Mouse (Mus musculus) CD4-positive, CD25-positive, alpha-beta regulatory T cell, adult 4 months (primary cell): ENCODE measurements around the gene Cenpm. TPM values are rescaled to one million over a fixed set of nuclear protein-coding genes. Genes with fewer than 3 reads are reported as not detected.

Experiments used
- ATAC-seq: one replicate; pipeline ENCODE4 v1.8.0; 2017
- polyA plus RNA-seq, 2 experiments: library from polyadenylated mRNA; unstranded; fragments of 100-300 nt; shearing (Covaris generic); gene quantifications; one replicate each; pipeline ENCODE4 v1.2.1; 2017

The Cenpm gene
- polyA plus RNA-seq, 2 experiments from 2014 or later = 6.7 to 18.5 TPM

- no peak for ATAC-seq
These were observed 1.2 kb downstream of the Cenpm start for GRCm38 (mm10) chr15:82243311-82243710.

DNA sequence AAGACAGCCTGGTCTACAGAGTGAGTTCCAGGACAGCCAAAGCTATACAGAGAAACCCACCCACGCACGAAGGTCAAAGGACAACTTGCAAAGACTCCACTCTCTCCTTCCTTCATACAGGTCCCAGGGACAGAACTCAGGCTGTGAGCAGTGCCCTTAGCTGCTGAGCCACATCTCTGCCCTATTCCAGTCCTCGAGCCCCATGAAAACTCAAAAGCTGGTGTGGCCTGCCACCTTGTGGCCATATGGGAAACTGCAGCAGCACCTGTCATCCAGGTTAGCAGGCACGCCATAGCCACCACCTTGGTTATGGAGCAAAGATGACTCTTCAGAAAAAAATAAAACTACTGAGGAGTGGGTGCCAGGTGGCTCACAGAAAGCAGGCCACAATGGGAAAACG is 8.0 kb downstream of the Cenpm start:
- peak; percentile 87 for ATAC-seq

DNA sequence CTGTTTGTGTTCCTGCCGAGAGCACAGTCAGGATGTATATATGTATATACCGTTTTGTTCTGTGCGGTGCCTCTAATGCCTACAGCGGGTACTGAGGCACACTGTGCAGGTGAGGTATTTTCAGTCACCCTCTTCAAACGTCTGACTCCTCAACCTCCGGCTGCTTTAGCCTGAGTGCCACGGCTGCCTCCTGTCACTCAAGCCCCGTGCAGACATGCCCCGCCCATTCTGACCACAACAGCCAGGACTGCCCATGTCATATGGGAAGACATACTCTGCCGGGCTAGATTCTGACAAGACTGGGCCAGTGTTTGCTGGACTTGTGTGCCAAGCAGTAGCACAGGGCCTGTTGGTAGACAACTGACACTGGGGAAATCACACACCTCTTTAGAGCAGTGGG is 8.9 kb downstream of the Cenpm start:
- no peak for ATAC-seq

DNA sequence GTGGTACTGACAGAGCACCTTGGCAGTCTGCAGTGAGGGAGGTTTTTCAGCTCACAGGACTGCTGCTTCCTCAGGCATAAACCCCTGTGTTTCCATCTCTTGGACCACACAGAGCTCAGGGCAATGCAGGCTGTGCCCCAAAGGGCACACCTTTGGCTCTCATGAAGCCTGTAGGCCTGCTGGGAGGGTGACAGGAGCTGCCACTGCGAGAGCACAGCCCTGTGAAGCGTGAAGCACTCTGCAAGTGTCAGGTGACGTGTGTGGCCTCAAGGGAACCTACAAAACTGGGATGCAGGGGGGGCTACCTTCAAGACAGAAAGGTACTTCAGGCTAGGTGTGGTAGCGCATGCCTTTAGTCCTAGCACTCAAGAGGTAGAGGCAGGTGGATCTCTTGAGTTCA is 11.9 kb downstream of the Cenpm start:
- no peak for ATAC-seq

DNA sequence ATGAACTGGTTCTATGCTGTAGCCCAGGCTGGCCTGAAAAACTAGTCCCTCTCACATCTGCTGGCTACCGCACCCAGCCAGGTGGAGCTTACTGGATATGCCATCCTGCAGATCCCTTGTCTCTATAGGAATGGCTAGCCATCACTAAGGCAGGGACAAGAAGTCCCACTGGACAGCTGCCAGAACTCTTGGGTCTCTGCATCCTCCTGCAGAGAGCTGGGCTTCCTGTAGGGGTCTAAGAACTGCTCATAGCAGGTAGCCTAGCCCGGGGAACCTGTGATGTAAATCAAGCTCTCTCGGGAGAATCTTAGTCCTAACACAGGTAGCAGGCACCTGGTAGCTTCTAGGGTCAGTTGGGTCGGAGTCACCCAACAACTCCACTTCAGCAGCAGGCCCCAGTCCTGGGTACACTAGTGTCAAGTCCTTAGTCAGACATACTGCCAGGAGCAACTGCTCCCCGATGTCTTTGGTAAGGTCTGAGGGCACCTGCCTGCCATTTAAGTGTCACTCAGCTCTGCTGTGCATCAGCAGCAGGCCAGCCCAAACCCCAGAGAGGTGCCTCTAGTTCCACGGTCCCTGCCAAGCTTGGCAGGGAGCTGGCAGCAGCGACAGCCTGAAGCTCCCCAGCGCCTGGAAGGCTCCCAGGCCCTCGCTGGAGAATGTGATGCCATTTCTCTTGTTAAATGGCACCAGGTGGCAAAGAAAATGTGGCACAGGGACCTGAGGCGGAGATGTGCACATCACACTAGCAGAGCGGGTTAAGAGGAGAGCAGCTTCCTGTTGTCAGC is 12.8 kb downstream of the Cenpm start:
- no peak for ATAC-seq

DNA sequence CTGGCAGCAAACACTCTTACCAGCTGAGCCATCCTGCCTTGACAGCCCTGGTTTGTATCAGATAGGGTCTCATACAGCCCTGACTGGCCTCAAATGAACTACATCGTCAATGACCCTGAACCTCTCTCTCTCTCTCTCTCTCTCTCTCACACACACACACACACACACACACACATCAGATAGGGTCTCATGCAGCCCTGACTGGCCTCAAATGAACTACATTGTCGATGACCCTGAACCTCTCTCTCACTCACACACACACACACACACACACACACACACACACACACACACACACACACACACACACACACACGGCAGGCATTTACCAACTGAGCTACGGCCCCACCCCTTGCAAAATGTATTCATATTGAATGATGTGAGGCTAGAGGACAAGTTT is 13.4 kb downstream of the Cenpm start:
- ATAC-seq = no peak

DNA sequence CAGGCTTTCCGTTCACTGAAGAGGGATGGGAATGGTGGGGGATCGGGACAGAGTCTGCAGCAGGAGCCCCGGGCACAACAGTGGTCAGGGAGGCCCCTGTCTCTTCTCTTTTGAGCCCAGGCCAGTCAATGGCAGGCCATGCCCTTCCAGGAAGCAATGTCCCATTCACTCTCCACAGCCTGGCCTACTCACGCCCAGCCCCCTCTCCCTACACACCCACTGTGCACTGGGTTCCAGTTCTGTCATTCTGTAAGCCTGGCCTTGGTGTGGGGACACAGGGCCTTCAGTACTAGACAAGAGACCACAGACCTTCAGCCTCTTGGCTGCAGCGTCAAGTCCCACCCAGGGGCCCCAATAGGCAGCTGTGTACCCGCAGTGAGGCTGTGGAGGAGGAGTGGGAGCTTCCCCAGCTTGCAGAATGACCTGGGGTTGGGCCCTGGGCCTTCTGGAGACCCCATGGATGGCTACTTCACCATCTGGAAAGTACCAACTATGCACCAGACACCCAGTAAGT is 14.4 kb downstream of the Cenpm start:
- no peak for ATAC-seq

DNA sequence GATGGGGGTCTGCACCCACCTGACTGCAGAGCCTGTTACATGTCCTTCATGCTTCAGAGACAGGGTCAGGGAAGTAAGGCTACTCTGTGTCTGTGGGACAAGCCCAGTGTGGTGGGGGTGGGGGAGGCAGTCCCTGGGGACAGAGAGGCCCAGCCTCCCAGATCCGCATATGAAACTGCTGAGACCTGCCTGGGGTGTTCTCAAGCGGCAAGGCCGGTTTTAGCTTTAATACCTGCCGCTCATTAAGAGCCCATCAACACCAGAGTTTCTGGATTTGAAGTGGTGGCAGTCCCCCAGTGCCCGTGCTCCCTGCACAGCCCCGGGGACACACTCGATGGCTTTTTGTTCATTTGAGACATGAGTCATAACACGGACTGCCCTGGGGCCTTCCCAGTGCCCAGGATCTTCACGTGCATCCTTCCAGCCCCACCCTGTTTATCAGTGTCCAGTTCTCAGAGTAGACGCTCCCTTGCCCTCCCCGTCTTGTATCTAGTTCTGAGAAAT is 15.0 kb downstream of the Cenpm start:
- no peak for ATAC-seq

GRCm38 (mm10) chr15:82225769-82226168 is 18.8 kb downstream of the Cenpm start:
- ATAC-seq = no peak

GRCm38 (mm10) chr15:82224602-82225215 is 19.8 kb downstream of the Cenpm start:
- ATAC-seq = no peak

- peak; percentile 75 for ATAC-seq
These were observed 20.6 kb downstream of the Cenpm start, which contains the start of gene Tnfrsf13c for GRCm38 (mm10) chr15:82223657-82224601. Tnfrsf13c (minus strand) TSS chr15:82224369.

GRCm38 (mm10) chr15:82223251-82223650 is 21.3 kb downstream of the Cenpm start:
- ATAC-seq = no peak

GRCm38 (mm10) chr15:82221104-82221860 is 23.3 kb downstream of the Cenpm start:
- ATAC-seq = no peak

- no peak for ATAC-seq
These were observed 24.4 kb downstream of the Cenpm start for GRCm38 (mm10) chr15:82220003-82220675.

DNA sequence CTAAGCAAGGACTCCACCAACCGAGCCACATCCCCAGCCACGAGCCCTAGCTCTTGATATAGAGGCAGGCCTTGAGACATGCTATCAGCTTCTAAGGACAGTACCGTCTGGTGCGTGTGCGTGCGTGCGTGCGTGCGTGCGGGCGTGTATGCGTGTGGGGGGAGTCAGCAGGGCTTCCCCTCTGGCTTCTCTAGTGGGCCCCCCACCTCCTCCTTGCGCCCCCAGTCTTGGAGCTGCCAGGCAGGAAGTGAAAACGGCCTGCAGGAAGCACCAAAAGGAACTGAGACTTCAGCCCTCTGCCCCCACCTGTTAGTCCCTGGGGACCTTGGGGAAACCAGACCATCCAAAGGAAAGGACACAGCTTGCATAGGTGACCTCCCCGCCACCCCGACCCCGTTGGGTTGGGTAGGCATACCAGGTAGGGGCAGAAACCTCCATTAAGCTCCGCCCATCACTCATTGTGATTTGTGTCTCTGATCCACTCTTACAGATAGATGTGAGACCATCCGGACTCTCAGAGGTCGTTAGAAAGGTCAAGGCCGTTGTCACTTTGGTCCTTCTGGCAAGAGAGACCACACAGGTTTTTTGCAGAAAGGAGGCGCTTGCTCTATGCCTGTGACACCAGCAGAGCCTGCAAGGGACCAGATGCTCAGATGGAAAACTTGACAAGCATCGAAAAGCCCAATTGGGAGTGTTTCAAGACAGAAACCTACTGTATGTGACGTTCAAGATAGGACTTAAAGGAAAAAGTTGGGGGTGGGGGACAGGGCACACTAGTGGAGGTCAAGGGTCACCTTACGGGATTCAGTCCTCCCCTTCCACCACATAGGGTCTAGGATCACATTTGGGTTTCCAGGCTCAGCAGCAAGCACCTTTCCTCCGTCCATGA is 25.5 kb downstream of the Cenpm start:
- no peak for ATAC-seq

DNA sequence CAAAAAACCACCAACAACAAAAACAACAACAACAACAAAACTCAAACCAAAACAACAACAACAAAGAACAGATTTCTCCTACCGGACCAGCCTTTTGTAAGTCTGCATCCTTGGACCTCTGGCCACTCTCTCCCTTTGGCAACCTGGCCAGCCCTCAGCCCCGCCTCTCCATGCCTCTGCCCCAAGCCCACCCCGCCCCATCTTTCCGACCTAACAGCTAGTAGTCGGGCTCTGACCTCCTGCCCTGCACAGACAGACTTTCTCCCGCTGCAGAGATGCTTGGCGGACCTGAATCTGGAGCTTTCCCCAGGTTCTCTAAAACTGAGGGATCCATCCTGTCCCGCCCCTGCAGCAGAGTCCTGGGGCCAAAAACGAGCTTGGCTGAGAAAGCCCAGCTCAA is 26.6 kb downstream of the Cenpm start:
- no peak for ATAC-seq

- no peak for ATAC-seq
These were observed 27.5 kb downstream of the Cenpm start for GRCm38 (mm10) chr15:82217039-82217438.

DNA sequence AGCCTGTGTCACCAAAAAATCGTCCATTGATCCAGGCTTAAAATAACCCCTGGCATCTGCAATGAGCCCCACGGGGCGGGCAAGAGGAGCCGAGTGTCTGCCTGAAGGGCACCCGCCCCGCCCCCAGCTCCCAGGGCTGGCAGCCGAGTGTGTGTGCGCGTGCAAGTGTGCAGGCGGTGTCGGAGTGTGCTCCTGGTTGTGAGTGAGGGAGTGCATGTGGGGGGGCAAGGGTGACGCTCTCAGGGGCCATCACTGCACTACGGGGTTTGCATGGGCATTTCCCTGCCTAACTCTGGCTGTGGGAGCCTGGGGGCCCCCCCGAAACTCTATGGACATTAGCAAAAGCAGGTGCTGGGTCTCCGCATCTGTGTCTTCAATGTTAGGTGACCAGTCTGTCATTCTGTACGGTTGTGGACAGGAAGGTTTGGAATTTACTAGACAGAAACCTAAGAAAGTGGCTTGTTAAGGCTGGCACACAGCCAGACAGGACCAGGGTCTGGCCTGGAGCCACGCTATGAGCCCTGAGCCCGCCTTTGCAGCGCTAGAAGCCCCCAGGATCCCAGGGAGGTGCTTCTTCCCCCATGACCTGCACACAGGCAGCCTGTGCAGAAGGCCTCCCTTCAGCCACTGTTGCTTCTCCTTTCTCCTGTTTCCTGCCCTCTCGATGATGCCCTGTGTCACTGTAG is 28.3 kb downstream of the Cenpm start:
- ATAC-seq = no peak

GRCm38 (mm10) chr15:82215332-82216046 is 29.1 kb downstream of the Cenpm start:
- no peak for ATAC-seq
